Mouse (Mus musculus) layer of hippocampus, postnatal 10 days (tissue): ENCODE results near the gene Pla2g16. TPM values are rescaled to one million over a fixed set of nuclear protein-coding genes. Genes with fewer than 3 reads are reported as not detected.

Experiments
- DNase-seq, 2 experiments: peaks; one replicate each; pipeline ENCODE4 v3.0.0; 2021; ENCODE audit warnings: low spot score in 2 of 2
- long read RNA-seq: library from polyadenylated mRNA; stranded (forward); transcript quantifications from one replicate; pipeline ENCODE4 v2.0.0, GENCODE M21; 2023
- total RNA-seq, 2 experiments: library from RNA; stranded (reverse); gene quantifications; 2 replicates each; pipeline ENCODE4 v1.2.3; 2021

Gene Pla2g16
- total RNA-seq, result 10 to 100 TPM; 10.1 to 13.5 TPM
- long read RNA-seq, transcript Pla2g16-201 (5 exons, 3,523 nt), result major isoform, 5 of 7 reads
- long read RNA-seq, partial matches to known transcripts, result 0 of 7 reads
- long read RNA-seq, other reads (novel, unspliced or antisense), result 0 of 7 reads

- DNase-seq, result peak; percentile 33 to 40
Measured at GRCm38 (mm10) chr19:7557328-7557822, at the start of gene Pla2g16. TSS of gene Pla2g16 (plus strand) at chr19:7557459.

DNA sequence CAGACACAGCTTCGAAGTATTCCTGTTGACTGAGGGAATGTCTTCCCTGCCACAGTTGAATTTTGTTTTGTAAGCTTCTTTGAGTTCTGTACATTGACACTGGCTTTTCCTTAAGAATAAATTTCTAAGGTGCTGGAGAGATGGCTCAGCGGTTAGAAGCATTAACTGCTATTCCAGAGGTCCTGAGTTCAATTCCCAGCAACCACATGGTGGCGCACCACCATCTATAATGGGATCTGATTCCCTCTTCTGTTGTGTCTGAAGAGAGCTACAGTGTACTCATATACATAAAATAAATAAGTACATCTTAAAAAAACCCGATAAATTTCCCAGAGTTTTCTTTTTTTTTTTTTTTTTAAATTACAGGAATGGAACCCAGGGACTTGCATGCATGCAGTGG, 49.2 kb upstream of the Pla2g16 start:
- peak in 1 of 2 experiments; percentile 16 for DNase-seq

- no peak for DNase-seq
Measured at GRCm38 (mm10) chr19:7516437-7516836, 40.8 kb upstream of the Pla2g16 start.

GRCm38 (mm10) chr19:7521619-7522018, 35.6 kb upstream of the Pla2g16 start:
- DNase-seq, result no peak

DNA sequence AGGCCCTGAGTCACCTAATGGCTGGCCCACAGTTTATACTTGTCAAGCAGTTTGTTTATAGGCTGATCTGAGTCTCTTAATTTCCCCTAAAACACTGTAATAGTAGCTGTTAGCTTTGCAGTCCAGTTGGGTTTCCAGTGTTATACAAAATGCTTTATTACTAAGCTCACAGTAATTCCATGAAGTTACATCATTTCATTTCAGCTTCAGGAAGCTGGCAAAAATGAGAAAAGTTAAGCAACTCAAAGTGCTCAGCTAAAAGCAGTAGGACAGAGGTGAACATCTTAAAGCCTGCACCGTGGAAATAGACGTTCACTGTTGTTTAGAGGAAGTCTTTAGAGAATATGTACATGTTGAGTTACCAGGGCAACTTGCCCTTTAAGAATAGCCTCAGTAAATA, 34.4 kb upstream of the Pla2g16 start:
- DNase-seq, result no peak

DNA sequence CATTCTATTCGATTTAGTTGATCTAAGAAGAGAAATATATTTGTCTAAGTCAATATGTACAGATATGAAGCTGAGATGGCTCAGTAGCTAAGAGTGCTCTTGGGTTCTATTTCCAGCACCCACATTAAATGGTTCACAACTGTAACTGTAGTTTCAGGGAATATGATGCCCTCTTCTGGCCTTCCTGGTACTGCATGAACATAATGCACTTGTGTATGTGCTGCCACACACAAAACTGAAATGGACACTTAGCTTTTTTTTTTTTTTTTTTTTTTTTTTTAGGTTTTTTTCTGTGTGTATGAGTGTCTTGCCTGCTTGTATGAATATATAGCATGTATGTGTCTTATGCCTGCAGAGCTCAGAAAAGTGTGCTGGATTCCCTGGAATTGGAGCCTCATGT, 34.0 kb upstream of the Pla2g16 start:
- no peak for DNase-seq

- no peak for DNase-seq
Measured at GRCm38 (mm10) chr19:7523781-7524180, 33.5 kb upstream of the Pla2g16 start.

DNA sequence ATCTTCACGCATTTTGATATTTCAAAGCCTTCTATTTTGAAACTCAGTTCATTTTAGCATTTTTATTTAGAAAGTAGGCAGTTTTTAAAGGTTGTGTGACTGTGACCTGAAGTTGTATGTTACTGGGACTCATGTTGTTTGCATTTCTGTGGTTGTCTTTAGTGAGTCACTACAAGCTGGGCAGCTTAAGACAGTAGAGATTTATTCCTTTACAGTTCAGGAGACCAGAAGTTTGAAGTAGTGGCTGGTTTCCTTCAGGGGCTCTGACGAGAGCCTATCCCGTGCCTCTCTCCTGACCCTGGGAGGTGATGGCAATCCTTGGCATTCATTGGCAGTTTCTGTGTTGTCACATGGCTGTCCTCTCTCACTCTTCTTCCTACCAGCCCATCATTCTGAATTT, 32.4 kb upstream of the Pla2g16 start:
- DNase-seq, result no peak

DNA sequence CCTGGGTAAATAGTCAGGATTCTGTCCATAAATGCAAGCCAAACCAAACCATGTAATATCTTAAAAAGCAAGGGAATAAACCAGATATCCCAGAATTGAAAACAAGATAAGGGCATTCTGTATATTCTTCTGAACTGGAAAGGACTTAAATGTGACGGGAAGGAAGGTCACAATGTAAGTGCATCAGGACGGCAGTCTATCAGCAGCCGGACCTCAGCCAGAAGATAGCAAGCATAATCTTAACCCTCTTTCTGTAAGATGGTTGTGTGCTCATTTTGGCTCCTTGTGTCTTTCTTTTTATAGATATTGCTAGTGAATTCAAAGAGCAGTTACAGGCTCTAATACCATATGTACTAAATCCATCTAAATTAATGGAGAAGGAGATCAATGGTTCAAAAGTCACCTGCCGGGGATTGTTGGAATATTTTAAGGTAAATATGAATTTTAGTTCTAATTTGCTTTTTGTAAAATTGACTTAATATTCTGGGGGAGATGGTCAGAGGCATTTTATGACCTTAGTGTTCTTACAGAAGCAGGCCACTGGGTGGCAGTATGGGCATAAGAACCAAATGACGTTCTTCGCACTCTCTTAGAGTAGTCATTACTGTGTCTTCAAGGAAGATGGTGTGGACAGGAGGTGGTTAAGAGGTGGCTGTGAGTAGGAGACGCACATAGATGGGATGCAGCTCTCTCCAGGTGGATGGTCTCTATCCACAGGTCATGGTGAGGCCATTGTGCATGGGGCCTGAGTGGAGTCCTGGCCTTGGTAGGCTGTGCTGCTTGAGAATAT, 28.4 kb upstream of the Pla2g16 start:
- peak; percentile 70 to 74 for DNase-seq

DNA sequence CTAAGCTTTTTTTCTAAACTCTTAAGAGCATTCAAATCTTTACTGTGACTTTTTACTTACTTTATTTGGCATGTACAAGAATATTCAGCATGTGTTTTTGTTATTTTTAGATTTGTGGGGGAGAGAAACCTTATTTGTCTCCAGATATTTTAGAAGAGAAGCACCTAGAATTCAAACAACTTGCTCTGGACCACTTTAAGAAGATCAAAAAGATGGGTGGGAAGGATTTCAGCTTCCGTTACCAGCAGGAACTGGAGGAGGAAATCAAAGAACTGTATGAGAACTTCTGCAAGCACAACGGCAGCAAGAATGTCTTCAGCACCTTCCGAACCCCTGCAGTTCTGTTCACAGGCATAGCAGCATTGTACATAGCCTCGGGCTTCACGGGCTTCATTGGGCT, 25.4 kb upstream of the Pla2g16 start:
- no peak for DNase-seq

- peak in 1 of 2 experiments; percentile 21 for DNase-seq
Measured at GRCm38 (mm10) chr19:7533891-7534290, 23.4 kb upstream of the Pla2g16 start.

- DNase-seq, result no peak
Measured at GRCm38 (mm10) chr19:7548924-7549323, 8.3 kb upstream of the Pla2g16 start.

DNA sequence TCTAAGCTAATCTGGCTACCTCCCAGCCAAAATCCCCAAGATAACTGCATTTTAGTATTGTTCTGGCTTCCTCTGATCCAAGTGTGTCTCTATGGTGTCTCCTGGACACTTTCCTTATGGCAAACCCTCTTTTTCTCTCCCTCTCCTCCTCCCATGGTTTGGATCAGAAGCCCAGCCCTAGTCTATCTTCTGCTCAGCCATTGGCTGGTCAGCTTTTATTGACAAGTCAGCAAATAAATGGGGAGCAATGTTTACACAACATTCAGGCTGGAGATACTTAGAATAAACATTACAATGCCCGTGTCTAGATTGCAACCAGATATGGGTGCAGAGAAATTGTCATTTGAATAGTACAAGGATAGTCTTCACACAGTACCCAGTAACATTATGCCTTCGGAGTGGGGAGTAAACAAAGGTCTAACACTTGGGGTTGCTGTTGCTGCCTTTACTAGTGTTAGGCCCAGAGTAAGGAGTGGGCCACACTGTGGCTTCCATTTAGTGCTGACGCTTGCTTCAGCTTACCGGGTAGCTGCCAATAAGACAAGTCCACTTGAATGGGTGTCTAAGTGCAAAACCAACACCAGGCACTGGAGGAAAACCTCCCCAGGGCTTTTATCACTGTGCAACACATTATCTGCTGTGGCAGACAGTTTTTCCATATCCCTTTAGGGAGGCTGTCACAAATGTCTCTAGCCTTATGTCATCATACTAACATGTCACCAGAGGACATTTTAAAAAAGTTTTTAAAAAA, 5.5 kb upstream of the Pla2g16 start:
- no peak for DNase-seq

DNA sequence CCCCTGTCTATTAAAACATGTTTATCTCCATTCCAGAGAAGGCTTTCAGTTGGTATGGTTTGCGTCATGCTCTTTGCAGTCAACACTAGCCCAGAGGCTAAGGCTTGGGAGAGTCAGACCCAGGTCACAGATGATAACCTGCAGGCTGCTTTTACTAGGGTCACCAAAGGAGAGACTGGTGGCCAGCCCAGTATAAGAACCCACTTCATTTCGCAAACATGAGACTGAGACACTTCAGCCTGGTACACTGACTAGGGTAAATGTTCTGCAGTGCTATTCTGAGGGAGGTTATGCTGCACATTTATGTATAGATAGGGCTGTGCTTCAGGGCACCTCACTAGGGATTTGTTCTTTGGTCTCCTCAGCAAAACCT, 5.0 kb upstream of the Pla2g16 start:
- DNase-seq, result no peak

GRCm38 (mm10) chr19:7553441-7553840, 3.8 kb upstream of the Pla2g16 start:
- no peak for DNase-seq

GRCm38 (mm10) chr19:7554881-7555280, 2.4 kb upstream of the Pla2g16 start:
- DNase-seq, result no peak

DNA sequence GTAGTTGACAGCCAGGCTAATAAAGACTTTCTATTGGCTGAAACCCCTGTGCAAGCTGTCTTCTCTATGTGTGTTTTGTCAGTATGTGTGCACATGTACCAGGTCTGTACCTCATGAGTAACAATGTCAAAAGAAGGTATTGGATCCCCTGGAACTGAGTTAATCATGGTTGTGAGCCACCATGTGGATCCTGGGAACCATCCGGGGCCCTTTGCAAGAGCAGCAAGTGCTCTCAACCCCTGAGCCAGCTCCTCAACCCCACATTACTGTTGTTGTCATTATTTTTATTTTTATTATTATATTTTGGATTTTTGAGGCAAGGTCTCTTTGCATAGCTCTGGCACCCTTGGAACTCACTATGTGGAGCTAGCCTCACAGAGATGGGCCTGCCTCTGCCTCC, 618 bp upstream of the Pla2g16 start:
- DNase-seq, result no peak

- DNase-seq, result no peak
Measured at GRCm38 (mm10) chr19:7557844-7558243, 585 bp downstream of the Pla2g16 start.

DNA sequence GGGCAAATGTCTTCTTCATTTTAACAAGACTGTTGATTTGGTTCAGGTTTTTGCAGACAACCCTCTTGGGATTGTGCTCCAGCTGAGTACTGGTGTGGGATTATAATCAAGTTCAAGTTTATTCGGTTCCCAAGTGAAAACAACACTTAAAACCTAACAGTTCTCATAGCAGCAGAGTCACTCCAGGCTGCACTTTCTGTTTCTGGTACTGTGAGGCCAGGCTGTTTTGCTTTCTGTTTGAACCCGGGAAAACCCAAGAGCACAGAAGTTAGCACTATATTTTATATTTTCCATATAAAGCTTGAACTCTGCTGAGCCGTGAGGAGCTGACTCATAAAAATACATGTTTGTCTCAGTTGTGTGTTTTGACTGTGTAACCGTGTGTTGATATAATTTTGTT, 1.4 kb downstream of the Pla2g16 start:
- no peak for DNase-seq

- no peak for DNase-seq
Measured at GRCm38 (mm10) chr19:7559986-7560385, 2.7 kb downstream of the Pla2g16 start.

DNA sequence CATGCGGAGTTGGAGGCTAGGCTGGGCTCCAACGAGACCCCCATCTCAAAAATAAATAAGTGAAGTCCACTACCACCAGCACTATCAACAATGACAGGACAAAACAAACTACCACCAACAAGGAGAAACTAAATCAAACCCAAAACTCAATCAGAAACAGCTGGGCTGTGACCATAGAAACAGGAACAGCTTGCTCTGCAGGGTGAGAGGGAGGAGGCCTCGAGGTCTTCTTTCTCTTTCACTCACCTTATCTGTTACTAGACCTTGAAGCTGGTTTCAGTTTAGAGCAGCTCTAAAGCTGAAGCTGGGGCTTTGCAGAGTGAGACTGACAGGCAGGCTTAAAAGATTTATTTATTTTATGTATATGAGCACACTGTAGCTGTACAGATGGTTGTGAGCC, 4.2 kb downstream of the Pla2g16 start:
- DNase-seq, result no peak

GRCm38 (mm10) chr19:7562601-7563129, 5.4 kb downstream of the Pla2g16 start:
- DNase-seq, result no peak
